Mouse (Mus musculus): ENCODE results near the gene Dnajb11. TPM values are rescaled to one million over a fixed set of nuclear protein-coding genes. Genes with fewer than 3 reads are reported as not detected.

Dnajb11 gene
- polyA plus RNA-seq, 1 experiment from 2014 or later: 116 TPM

- Histone ChIP-seq H3K9me3 (ENCODE audit: control insufficient read depth, low read length) (no peaks in the 10 kb centered on the region), H3K27me3 (ENCODE audit: control insufficient read depth, insufficient read depth, low read length) (no peaks in the 10 kb centered on the region), H3K4me3 (ENCODE audit: low read depth, low read length) (no peak within 1 kb of the TSS), H3K4me2 (replicated peaks; ENCODE audit: low read depth, low read length) (no peak within 1 kb of the TSS), H3K36me3 (ENCODE audit: control insufficient read depth, insufficient read depth, low read length) (no peaks in the 10 kb centered on the region), H3K4me1 (replicated peaks; ENCODE audit: control insufficient read depth, insufficient read depth, low read length) (no peaks in the 10 kb centered on the region), H3K9ac (ENCODE audit: low read depth, low read length) (no peak within 1 kb of the TSS), H3K27ac (ENCODE audit: low read depth, low read length) (no peak within 1 kb of the TSS)
- WGBS: 88% methylated on average over 11 of the region's 11 CpGs
- no peak for DNase-seq (ENCODE audit: low spot score)
- ATAC-seq (ENCODE audit: low FRiP score): no peak
These were observed 33.3 kb downstream of the Dnajb11 start, which contains the start of gene Ahsg for GRCm38 (mm10) chr16:22890683-22891510. TSS of gene Ahsg (plus strand) at chr16:22891277.

GRCm38 (mm10) chr16:22891733-22892154, 34.1 kb downstream of the Dnajb11 start:
- H3K9ac ChIP-seq (ENCODE audit: low read depth, low read length): no peak overlapping the region
- H3K4me3 ChIP-seq (ENCODE audit: low read depth, low read length): no peak overlapping the region
- no peaks in the 10 kb centered on the region for H3K9me3 ChIP-seq (ENCODE audit: control insufficient read depth, low read length)
- H3K36me3 ChIP-seq (ENCODE audit: control insufficient read depth, insufficient read depth, low read length): no peaks in the 10 kb centered on the region
- DNase-seq (ENCODE audit: low spot score) (no peak), ATAC-seq (ENCODE audit: low FRiP score) (no peak)
- no peak overlapping the region for H3K27ac ChIP-seq (ENCODE audit: low read depth, low read length)
- H3K4me2 ChIP-seq (replicated peaks; ENCODE audit: low read depth, low read length): no peak overlapping the region
- H3K27me3 ChIP-seq (ENCODE audit: control insufficient read depth, insufficient read depth, low read length): no peaks in the 10 kb centered on the region
- H3K4me1 ChIP-seq (replicated peaks; ENCODE audit: control insufficient read depth, insufficient read depth, low read length): no peaks in the 10 kb centered on the region
- WGBS: 89% methylated on average over 8 of the region's 8 CpGs

DNA sequence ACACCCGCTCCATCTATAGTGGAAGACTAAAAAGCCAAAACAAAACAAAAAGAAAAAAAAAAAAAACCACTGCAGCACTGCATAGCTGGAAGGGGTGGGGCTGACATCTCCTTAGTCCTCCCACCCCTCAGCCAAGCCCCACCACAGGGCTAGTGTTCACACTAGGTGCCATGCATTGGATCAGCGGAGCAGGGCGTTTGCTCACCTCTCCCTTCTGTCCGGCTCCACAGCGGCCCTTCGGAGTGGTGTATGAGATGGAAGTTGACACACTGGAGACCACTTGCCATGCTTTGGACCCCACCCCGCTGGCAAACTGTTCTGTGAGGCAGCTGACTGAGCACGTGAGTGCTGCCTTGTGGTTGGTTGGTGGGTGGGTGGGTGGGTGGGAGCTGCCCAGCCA, 36.5 kb downstream of the Dnajb11 start:
- H3K4me2 ChIP-seq (replicated peaks; ENCODE audit: low read depth, low read length): no peak overlapping the region
- no peaks in the 10 kb centered on the region for H3K4me1 ChIP-seq (replicated peaks; ENCODE audit: control insufficient read depth, insufficient read depth, low read length)
- H3K27ac ChIP-seq (ENCODE audit: low read depth, low read length): no peak overlapping the region
- no peak for ATAC-seq (ENCODE audit: low FRiP score)
- no peaks in the 10 kb centered on the region for H3K9me3 ChIP-seq (ENCODE audit: control insufficient read depth, low read length)
- H3K4me3 ChIP-seq (ENCODE audit: low read depth, low read length): no peak overlapping the region
- no peak overlapping the region for H3K9ac ChIP-seq (ENCODE audit: low read depth, low read length)
- no peaks in the 10 kb centered on the region for H3K27me3 ChIP-seq (ENCODE audit: control insufficient read depth, insufficient read depth, low read length)
- 69% methylated on average over 8 of the region's 8 CpGs for WGBS
- no peak for DNase-seq (ENCODE audit: low spot score)
- no peaks in the 10 kb centered on the region for H3K36me3 ChIP-seq (ENCODE audit: control insufficient read depth, insufficient read depth, low read length)

- no peak overlapping the region for H3K9ac ChIP-seq (ENCODE audit: low read depth, low read length)
- no peak overlapping the region for H3K4me3 ChIP-seq (ENCODE audit: low read depth, low read length)
- ATAC-seq (ENCODE audit: low FRiP score) (no peak), DNase-seq (ENCODE audit: low spot score) (no peak)
- no peaks in the 10 kb centered on the region for H3K36me3 ChIP-seq (ENCODE audit: control insufficient read depth, insufficient read depth, low read length)
- 84% methylated on average over 2 of the region's 2 CpGs for WGBS
- no peak overlapping the region for H3K4me2 ChIP-seq (replicated peaks; ENCODE audit: low read depth, low read length)
- no peaks in the 10 kb centered on the region for H3K27me3 ChIP-seq (ENCODE audit: control insufficient read depth, insufficient read depth, low read length)
- no peaks in the 10 kb centered on the region for H3K9me3 ChIP-seq (ENCODE audit: control insufficient read depth, low read length)
- no peak overlapping the region for H3K27ac ChIP-seq (ENCODE audit: low read depth, low read length)
- H3K4me1 ChIP-seq (replicated peaks; ENCODE audit: control insufficient read depth, insufficient read depth, low read length): no peaks in the 10 kb centered on the region
These were observed 39.0 kb downstream of the Dnajb11 start for GRCm38 (mm10) chr16:22896618-22897017.

DNA sequence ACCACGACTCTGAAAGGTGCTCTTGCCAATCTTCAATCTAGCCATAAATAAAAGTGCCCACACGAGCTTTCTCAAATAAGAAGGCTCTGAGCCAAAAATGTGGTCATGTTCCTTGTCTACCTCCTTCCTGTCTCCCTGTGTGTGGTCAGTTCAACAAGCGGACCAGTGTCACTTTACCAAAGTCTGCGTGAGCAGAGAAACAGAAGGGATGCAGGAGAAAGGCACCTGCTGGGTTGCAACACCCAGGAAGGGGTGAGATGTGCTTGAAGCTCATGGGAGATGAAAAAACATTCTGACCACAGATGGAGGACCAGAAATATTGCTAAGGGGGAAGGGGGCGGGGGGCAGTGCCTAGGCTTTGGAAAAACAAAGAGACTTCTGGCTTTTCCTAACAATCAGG, 41.7 kb downstream of the Dnajb11 start:
- H3K27ac ChIP-seq (ENCODE audit: low read depth, low read length): no peak overlapping the region
- H3K36me3 ChIP-seq (ENCODE audit: control insufficient read depth, insufficient read depth, low read length): no peaks in the 10 kb centered on the region
- H3K4me3 ChIP-seq (ENCODE audit: low read depth, low read length): no peak overlapping the region
- no peak overlapping the region for H3K9ac ChIP-seq (ENCODE audit: low read depth, low read length)
- 51% methylated on average over 5 of the region's 5 CpGs for WGBS
- H3K4me2 ChIP-seq (replicated peaks; ENCODE audit: low read depth, low read length): no peak overlapping the region
- no peaks in the 10 kb centered on the region for H3K4me1 ChIP-seq (replicated peaks; ENCODE audit: control insufficient read depth, insufficient read depth, low read length)
- no peak for ATAC-seq (ENCODE audit: low FRiP score)
- no peak for DNase-seq (ENCODE audit: low spot score)
- no peaks in the 10 kb centered on the region for H3K9me3 ChIP-seq (ENCODE audit: control insufficient read depth, low read length)
- H3K27me3 ChIP-seq (ENCODE audit: control insufficient read depth, insufficient read depth, low read length): no peaks in the 10 kb centered on the region

DNA sequence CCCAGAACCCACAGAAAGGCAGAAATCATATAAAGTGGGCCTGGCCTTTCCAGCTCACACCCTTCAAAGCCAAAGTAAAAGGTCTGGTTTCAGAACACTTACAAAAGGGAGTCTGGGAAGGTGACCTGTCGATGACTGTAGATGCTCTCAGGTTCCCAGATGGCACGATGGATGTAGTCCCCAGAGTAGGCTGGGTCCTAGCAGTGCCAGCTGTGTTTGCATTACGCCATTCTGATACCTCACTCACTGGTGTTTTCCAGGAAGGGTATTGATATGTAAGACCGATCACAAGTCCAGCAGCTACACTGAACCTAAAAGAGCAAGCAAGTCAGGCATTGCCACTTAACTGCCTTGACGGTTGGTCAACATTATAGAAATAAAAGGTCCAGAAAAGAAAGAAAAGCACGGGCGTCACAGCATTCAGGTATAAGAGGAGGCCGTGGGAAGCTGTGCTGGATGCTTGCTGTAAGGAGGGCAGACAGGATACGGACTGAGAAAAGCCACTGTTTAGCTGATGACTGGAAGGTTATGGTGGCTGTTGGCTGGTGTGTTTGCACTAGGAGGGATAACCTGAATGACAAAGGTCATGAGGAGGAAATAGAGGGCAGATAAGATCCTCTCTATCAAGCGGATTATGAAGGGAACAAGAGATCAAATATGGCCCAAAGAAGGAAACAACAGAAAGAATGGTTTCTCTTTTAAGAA, 42.4 kb downstream of the Dnajb11 start:
- H3K4me3 ChIP-seq (ENCODE audit: low read depth, low read length): no peak overlapping the region
- ATAC-seq (ENCODE audit: low FRiP score): no peak
- no peaks in the 10 kb centered on the region for H3K27me3 ChIP-seq (ENCODE audit: control insufficient read depth, insufficient read depth, low read length)
- 83% methylated on average over 10 of the region's 10 CpGs for WGBS
- H3K9me3 ChIP-seq (ENCODE audit: control insufficient read depth, low read length): no peaks in the 10 kb centered on the region
- no peak overlapping the region for H3K4me2 ChIP-seq (replicated peaks; ENCODE audit: low read depth, low read length)
- H3K36me3 ChIP-seq (ENCODE audit: control insufficient read depth, insufficient read depth, low read length): no peaks in the 10 kb centered on the region
- no peak overlapping the region for H3K27ac ChIP-seq (ENCODE audit: low read depth, low read length)
- H3K9ac ChIP-seq (ENCODE audit: low read depth, low read length): no peak overlapping the region
- no peak for DNase-seq (ENCODE audit: low spot score)
- no peaks in the 10 kb centered on the region for H3K4me1 ChIP-seq (replicated peaks; ENCODE audit: control insufficient read depth, insufficient read depth, low read length)

GRCm38 (mm10) chr16:22901326-22901725, 43.7 kb downstream of the Dnajb11 start:
- H3K27me3 ChIP-seq (ENCODE audit: control insufficient read depth, insufficient read depth, low read length): no peaks in the 10 kb centered on the region
- 85% methylated on average over 3 of the region's 3 CpGs for WGBS
- DNase-seq (ENCODE audit: low spot score): no peak
- H3K9ac ChIP-seq (ENCODE audit: low read depth, low read length): no peak overlapping the region
- H3K9me3 ChIP-seq (ENCODE audit: control insufficient read depth, low read length): no peaks in the 10 kb centered on the region
- no peaks in the 10 kb centered on the region for H3K36me3 ChIP-seq (ENCODE audit: control insufficient read depth, insufficient read depth, low read length)
- no peak overlapping the region for H3K4me2 ChIP-seq (replicated peaks; ENCODE audit: low read depth, low read length)
- H3K4me3 ChIP-seq (ENCODE audit: low read depth, low read length): no peak overlapping the region
- no peak for ATAC-seq (ENCODE audit: low FRiP score)
- H3K4me1 ChIP-seq (replicated peaks; ENCODE audit: control insufficient read depth, insufficient read depth, low read length): no peaks in the 10 kb centered on the region
- H3K27ac ChIP-seq (ENCODE audit: low read depth, low read length): no peak overlapping the region

- H3K27me3 ChIP-seq (ENCODE audit: control insufficient read depth, insufficient read depth, low read length): no peaks in the 10 kb centered on the region
- no peak for ATAC-seq (ENCODE audit: low FRiP score)
- no peak overlapping the region for H3K4me3 ChIP-seq (ENCODE audit: low read depth, low read length)
- H3K9me3 ChIP-seq (ENCODE audit: control insufficient read depth, low read length): no peaks in the 10 kb centered on the region
- H3K36me3 ChIP-seq (ENCODE audit: control insufficient read depth, insufficient read depth, low read length): no peaks in the 10 kb centered on the region
- 91% methylated on average over 6 of the region's 6 CpGs for WGBS
- DNase-seq (ENCODE audit: low spot score): no peak
- no peak overlapping the region for H3K9ac ChIP-seq (ENCODE audit: low read depth, low read length)
- no peak overlapping the region for H3K4me2 ChIP-seq (replicated peaks; ENCODE audit: low read depth, low read length)
- H3K27ac ChIP-seq (ENCODE audit: low read depth, low read length): no peak overlapping the region
- H3K4me1 ChIP-seq (replicated peaks; ENCODE audit: control insufficient read depth, insufficient read depth, low read length): no peaks in the 10 kb centered on the region
These were observed 51.6 kb downstream of the Dnajb11 start for GRCm38 (mm10) chr16:22909290-22909689.

GRCm38 (mm10) chr16:22911986-22912385, 54.3 kb downstream of the Dnajb11 start:
- Histone ChIP-seq H3K4me1 (replicated peaks; ENCODE audit: control insufficient read depth, insufficient read depth, low read length) (no peaks in the 10 kb centered on the region), H3K9me3 (ENCODE audit: control insufficient read depth, low read length) (no peaks in the 10 kb centered on the region), H3K4me3 (ENCODE audit: low read depth, low read length) (no peak overlapping the region), H3K36me3 (ENCODE audit: control insufficient read depth, insufficient read depth, low read length) (no peaks in the 10 kb centered on the region), H3K4me2 (replicated peaks; ENCODE audit: low read depth, low read length) (no peak overlapping the region), H3K27me3 (ENCODE audit: control insufficient read depth, insufficient read depth, low read length) (no peaks in the 10 kb centered on the region), H3K27ac (ENCODE audit: low read depth, low read length) (no peak overlapping the region), H3K9ac (ENCODE audit: low read depth, low read length) (no peak overlapping the region)
- no peak for DNase-seq (ENCODE audit: low spot score)
- 87% methylated on average over 3 of the region's 3 CpGs for WGBS
- ATAC-seq (ENCODE audit: low FRiP score): no peak

Data from hindbrain, embryonic 11.5 days (tissue).